Mouse (Mus musculus): ENCODE measurements around the gene Pptc7.

DNA sequence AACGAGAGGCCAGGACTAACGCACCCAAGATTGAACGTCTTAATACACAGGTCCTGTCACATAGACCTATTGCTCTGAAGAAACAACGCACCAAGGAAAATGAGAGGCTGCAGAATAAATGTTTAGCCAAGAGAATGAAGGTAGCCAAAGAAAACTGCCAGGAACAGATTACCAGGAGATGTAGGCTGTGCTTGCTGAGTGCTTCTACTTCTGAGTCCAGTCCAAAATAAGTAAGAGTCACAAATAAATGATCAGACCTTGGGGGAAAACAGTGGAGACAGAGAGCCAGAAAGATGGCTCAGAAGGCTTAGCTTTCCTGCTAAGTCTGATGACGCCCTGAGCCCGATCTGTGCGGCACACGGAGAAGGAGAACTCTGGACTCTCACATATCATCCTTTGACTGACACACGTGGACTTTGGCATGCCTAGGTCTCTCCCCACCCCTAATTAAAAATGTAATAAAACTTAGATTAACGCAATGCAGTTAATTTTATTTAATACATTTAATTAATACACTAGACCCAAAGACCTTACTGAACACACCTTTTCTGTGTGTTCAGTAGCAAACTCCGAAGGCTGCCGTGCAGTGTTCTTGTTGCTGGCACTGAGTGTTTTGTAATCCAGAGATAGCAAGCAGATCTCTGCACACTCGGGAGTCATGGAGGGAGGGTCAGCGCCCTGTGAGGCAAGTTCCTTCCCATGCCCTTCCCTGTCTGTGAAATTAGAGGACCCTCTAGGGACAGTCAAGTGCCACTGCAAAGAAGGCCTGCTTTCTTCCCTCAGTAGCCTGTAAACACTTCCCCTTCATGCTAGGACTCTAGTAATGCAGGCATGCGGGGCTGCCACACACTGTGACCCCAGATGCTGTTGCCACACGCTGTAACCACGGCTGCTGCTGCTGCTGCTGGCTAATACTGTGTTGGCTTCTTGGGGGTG, 18.9 kb downstream of the Pptc7 start:
- TF ChIP-seq CTCF (conservative IDR thresholded peaks at IDR 0.05; ENCODE audit: low read length) (no peak), POU5F1 (IDR thresholded peaks at IDR 0.05; ENCODE audit: borderline replicate concordance, low read length) (no peak), NANOG (IDR thresholded peaks at IDR 0.05; ENCODE audit: borderline replicate concordance, low read length) (no peak)
